Mouse (Mus musculus) left cerebral cortex, postnatal 36 days (tissue): ENCODE results near the gene Lsg1. TPM values are rescaled to one million over a fixed set of nuclear protein-coding genes. Genes with fewer than 3 reads are reported as not detected.

Experiments used
- DNase-seq, 2 experiments: peaks; one replicate each; pipeline ENCODE4 v3.0.0; 2021 to 2022; ENCODE audit warnings: low spot score in 2 of 2, mixed read lengths in 1 of 2
- intact Hi-C: fragments of 180-260 bp; cut with DNase I; formaldehyde crosslinking; loops from one replicate; pipeline ENCODE4 v1.15.1; 2025
- total RNA-seq, 2 experiments: library from RNA; stranded (reverse); gene quantifications; 2 replicates each; pipeline ENCODE4 v1.2.3; 2021

The Lsg1 gene
- total RNA-seq, 2 experiments from 2014 or later: 20.4 to 21.8 TPM

DNA sequence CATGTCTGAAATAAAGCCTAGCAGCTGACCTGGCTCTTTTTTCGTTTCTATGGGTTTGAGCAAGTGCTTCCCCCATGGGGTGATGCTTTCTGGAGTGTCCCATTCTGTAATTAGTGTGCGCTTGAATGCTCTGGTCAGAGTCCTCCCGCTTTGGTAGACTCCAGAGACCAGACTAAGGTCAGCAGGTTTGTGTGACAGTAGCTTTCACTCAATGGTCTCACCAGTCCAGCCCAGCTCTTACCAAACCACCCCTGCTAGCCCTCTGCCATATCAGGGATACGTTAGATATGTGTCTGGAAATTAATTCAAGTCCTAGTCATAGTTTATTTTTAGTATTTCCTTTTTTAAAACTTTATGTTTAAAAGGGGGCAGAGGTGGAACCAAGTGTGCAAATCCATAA, 26.8 kb downstream of the Lsg1 start:
- no peak for DNase-seq
- intact Hi-C loops: no loop called here

DNA sequence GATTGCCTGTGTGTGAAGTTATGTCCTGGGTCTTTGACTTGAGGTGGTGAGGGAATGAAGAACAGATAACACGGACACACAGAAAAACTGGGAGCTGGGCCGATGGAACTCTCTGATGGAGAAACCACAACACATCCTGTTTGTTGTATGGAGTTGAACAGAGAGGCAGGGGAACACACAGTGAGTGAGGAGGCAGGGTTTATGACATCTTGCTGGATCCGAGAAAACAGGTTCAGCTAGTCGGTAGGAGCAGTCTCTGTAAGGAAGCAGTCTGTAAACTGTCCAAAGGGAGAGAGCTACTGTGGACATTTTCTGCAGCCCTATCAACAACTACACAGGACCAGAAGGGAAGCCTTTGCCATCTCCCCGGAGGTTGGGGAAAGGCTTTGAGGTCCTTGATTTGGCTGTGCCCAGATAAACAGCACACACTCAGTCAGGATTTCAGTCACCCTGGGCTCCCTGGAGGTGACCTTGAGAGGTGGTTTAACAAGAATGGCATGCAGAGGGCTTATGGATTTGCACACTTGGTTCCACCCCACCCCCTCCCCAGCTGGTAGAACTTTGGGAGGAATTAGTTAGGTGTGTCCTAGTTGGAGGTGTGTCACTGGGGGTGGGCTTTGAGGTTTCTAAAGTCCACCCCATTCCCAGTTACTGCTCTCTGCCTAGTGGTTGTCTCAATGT, 27.9 kb downstream of the Lsg1 start:
- DNase-seq: no peak
- intact Hi-C loops: no loop called here

DNA sequence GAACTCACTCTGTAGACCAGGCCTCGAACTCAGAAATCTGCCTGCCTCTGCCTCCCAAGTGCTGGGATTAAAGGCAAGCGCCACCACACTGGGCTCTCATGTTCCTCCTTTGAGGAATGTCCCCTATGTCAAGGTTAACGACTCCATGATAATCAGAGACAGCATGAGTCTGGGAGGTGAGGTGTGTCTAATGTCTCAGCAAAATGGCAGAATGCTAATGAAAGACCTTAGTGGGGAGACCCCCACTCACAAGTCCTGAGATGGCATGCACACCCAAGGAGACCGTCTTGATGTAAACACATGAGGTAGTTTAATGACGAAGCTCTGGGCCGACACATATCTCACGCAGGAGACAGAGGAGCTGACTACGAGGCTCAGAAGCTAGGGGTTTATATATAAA, 33.3 kb downstream of the Lsg1 start:
- intact Hi-C loops: no loop called here
- no peak for DNase-seq

DNA sequence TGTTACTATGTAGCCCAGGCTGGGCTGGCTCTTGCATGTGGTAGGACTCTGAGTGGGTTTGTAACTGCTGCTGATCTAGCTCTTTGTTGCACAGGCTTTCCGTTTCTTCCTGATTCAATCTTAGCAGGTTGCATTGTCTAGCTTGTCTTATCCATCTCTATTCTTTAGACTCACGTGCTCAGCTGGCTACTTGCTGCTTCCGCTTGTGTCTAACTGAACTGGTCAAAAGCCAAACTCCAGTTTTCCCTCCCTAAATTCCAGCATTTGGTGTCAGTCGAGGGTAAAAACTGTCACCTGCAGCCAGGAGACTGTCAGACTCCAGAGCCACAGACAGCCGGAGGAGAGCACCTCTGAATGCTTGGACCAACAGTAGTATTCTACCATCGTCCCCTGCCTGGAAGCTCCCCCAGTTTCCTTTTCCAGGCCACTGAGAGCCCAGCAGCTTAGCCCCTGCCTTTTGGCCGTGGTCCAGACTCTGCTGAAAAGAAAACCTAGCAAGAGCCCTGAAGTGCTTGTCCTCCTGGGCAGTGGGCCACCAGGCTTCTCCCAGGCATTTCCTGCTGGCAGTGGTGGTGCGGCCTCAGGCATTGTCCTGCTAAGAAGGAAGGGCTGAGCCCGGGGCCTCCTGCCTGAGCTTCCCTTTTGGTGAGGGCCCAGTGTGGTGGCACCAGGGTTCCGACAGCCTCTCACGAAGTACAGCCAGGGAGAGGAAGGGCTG, 34.6 kb downstream of the Lsg1 start:
- intact Hi-C loops: no loop called here

DNA sequence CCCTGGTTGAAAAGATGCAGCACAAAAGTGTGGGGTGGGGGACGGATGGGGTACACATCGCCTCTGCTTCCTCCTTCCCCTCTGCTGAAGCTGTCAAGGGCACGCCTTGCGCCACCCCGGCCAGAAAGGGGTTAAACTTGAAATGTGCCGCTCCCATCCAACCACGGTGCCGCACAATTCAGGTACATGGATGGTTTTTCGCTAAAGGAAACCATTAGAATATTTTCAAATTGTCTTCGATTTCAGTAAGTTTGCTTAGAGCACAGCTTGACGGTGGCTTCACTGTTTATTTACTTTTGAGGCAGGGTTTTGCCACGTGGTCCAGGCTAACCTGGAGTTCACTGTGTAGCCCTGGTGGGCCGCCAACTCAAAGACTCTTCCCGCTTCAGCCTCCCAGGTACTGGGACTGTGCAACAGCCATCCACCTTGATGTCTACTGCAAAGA, 36.6 kb downstream of the Lsg1 start, which contains the start of gene Tmem44:
Gene Tmem44 (minus strand): TSS at position 95 of the 445 bp plus-strand sequence.
- intact Hi-C loops: no loop called here

More for the DNA sequence above, 34.6 kb downstream of the Lsg1 start:
- DNase-seq: peak; percentile 56 to 60

DNA sequence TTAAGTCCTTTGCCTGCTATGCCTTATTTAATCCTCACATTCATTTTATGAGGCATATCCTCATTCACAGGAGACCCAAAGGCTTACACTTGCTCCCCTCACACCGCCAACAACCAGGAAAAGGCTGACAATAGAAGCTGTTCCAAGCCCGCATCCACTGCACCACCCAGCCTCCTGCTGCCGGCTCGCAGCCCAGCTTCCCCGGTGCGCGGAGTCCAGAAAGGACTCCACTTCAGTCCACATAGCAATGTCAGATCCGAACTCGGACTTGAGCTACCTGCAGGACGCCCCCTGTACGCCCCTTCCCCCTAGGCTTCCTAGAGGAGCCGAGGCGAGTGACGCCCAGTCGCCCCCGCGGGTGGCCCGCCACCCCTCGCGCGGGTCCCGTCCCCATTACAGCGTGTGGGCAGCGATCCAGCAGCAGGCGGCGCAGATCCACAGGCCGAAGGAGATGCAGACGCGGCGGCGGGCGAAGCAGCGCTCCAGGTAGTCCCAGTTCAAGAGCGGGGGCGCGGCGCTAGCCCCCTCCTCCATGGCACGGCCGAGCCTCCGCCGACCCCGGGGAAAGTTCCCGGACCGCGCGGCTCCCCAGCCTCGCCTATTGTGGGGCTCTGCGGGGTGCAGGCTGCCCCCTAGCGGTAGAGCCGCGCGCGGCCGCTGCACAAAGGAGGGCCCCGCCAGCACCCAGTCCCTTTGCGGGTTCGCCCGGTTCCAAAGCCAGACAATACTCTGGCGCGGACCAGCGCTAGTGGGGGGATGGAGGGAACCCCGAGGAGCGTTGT, 37.2 kb downstream of the Lsg1 start:
- DNase-seq: peak; percentile 83 to 87
- intact Hi-C loops: no loop called here

More for the DNA sequence above, 36.6 kb downstream of the Lsg1 start, which contains the start of gene Tmem44:
- no peak for DNase-seq

DNA sequence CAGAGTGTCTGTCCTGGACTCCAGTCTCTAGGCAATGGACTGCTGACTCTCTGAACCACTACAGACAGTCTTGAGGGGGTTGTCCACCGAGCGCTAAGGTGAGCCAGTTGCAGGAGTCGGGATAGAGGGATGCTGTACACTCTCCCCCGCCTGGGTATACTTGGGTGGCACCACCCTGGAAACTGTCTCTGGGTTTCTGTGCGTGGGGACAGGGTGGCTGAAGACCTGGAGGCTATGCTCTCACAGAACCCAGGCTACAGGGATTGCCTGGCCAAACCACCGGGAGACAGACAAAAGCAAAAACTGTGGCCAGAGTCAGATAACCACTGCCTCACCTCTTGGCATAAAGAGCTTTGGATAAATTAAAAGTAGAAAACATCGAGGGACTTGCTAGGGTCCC, 37.9 kb downstream of the Lsg1 start:
- DNase-seq: no peak
- intact Hi-C loops: no loop called here

DNA sequence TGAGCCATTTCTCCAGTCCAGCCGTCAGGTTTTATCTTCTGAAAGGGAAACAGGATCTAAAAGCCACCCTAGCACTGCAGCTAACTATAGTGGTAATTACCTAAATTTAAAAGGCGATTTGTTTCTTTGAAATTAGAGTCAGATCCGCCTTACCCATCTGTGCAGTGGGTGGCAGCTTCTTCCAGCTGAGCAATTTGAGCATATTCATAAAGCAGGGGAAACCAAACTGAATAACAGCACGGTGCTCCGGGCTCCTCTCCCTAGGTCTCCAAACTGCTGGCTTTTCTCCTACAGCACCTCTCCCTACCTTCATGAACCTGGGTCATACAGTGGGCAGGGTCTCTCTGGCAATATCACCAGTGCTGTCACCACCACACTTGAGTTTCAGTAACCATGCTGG, 39.1 kb downstream of the Lsg1 start:
- DNase-seq: peak; percentile 51 to 58

DNA sequence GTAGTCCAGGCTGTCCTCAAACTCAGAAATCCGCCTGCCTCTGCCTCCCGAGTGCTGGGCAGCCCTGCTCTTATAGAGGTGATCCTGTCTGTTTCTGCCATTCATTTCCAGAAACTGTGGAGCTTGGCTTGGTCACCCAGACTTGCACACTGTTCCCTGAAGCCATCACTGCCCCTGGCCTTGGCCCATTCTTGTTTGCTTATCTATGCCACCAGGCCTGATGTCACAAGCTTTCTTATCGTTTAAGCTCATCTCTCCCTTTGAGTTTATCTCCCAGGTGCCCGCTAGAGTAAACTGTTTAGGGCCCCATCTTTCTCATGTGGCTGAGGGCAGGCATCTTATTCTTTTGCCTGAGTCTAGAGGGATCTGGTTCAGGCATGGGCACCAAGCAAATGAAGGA, 42.7 kb downstream of the Lsg1 start:
- intact Hi-C loops: no loop called here
- no peak for DNase-seq

More for the DNA sequence above, 39.1 kb downstream of the Lsg1 start:
- intact Hi-C loops: no loop called here

DNA sequence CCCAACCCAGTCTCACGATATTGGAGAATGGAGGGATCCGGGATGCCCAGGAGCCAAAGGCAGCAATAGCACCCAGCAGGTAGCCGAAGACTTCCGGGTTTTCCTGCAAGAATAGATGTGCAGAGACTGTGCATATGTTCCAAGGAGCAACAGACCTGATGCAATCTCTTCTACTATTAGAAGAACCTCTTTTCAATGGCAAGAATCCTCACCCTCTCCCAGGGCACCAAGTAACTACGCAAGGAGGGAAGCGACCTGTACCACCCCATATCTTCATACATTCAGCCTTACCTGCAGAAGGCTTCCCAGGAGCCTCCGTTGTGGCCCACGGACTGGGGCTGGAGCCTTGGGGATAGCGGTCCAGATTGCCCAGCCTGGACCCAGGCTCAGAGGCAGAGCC, 44.0 kb downstream of the Lsg1 start:
- no peak for DNase-seq
- intact Hi-C loops: no loop called here

DNA sequence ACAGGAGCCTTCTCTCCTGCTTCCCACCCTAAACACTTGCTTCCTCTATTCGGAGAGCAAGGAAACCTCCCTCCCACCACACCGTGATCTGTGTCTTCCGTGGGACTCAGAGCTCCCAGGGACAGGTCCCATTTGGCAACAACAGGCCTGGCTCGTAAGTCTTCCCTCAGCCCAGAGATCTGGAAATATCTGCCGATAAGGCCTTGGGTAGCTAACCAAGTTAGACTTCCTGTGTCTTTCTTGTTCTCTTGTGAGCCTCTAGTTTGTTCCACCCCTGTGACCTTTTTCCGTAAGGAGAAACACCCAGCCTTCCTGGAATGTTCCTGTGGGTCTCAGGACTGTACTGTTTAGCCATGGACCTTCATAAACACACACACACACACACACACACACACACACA, 44.6 kb downstream of the Lsg1 start:
- no peak for DNase-seq
- intact Hi-C loops: no loop called here

DNA sequence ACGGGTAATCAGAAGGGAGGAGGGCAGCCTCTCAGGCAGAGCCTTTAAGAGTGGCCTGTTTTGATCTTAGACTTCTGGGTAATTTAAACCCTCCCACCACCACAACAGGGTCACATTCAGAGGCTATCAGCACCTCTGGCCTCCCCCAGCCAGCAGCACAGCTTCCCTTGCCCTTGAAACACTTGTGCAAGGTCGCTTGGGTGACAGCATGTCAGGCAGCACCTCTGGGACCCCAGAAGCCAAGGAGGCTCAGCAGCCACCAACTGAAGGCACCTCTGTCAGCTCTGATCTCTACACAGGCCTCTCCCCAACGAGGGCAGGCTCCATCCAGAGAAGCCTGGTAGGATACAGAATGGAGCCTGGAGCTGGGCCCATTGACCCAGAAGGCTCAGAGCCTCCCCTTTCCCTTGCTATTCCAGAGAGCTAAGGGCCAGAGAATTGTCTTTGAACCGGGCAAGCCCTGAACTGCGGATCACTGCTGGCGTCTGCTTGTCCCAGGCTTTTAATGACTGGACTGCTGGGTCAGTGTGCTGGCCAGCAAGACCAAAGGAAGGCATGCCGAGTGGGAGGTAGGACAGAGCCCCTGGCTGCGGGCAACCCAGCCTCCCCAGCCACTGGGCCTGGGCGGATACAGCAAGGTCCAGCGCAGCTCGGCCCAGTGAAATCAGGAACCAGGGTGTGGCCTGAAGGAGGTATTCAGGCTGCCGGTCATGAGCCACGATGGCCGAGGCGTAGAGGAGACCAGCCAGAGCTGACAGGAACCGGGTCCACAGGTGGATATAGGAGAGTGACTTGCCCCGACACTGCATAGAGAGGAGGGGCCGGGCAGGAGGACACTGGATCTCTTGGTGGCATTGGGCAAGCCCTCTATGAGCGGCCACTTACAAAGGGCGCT, 47.0 kb downstream of the Lsg1 start:
- no peak for DNase-seq
- intact Hi-C loops: no loop called here

DNA sequence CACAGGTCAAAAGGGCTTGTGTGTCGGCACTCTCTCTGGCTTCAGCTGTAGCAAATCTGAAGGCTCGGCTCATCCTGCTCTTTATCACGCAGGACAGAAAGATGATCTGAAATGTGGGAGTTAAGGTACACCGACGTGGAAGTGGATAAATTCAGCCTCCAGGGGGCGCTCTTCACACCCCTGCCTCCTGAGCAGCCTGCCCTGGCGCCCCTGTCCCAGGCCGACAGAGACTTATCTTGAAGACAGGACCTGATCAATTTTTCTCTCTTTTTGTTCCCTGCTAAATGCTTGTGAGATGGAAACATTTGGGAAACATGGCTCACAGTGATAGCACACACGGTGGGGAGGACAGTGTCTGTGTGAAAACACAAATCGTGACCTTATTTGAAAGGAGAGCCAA, 48.0 kb downstream of the Lsg1 start:
- no peak for DNase-seq
- intact Hi-C loops: no loop called here

DNA sequence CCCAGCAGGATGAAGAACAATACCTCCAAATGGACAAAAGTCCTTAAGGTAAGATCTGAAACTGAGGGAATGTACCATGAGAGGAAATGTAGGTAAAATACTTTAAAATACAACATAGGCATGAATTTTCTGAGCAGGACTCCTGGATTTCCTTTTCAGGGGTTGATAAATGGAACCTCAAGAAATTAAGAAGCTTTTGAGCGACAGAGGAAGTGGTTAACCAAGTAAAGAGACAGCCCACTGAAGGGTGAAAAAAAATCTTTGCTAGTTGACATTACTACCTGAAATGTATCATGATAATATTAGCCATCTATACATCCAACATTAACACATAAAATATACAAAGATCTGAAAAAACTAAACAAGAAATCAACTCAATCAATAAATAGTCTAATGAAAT, 52.3 kb downstream of the Lsg1 start:
- DNase-seq: no peak
- intact Hi-C loops: no loop called here

DNA sequence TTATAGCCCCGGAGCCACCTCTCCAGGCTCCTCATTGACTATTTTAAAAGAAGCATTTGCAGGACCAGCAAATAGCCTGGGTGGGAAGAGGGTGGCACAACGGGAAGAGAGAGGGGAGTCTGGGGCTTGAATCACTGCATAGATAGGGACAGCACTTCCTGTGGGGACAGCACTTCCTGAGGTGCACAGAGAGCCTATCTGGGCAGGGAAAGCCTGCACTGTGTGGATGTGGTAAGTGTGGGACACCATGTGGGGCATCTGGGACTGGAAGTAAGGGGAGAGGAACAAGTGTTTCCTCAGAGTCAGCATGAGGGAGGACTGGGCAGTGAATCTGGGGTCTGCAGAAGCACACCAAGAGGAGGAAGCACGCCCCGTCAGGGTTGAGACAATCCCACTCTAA, 53.8 kb downstream of the Lsg1 start:
- intact Hi-C loops: no loop called here

DNA sequence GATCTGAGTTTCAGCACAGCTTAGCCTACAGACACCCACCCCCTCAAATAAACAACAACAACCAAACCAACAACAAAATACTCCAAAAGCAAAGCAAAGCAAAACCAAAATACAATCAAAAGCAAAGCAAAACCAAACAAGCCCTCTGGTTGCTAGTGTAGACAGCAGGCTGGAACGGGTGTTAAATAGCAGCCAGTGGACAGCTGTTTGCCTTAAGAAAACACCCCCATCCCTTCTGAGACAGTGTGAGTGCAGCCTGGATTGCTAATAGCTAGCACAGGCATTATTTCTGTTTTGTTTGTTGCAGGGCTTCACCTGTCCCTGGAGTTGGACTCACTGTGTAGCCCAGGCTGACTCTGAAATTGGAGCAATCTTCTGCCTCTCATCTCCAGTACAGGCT, 54.5 kb downstream of the Lsg1 start:
- DNase-seq: no peak
- intact Hi-C loops: no loop called here

More for the DNA sequence above, 53.8 kb downstream of the Lsg1 start:
- DNase-seq: no peak

DNA sequence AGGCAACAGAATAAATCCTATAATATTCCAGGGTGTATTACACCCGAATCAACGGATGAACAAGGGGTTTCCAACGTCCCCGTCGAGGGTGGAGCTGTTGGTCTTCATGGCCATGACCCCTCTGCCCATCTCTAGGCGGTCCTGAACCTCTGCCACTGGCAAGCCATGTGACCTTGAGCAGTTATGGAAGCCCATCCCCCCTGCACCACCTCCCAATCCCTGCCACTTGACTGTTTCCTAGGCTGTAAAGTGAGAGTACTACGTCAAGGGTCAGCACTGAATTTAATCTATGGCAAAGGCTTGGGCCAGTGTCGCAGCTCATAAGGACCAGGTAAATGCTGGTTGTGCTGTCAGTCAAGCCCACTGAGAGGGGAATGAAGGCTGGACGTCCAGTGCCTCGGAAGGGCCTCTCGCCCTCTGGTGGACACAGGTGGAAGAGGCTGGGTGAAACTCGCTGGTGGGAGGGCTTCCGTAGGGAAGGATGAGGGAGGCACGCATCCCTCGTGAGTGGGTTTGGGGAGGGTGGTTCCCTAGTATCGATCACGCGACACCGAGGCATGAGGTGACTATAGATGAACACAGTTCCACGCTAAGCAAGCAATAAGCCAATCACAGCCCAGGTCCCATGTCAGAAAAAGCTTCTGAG, 55.5 kb downstream of the Lsg1 start:
- intact Hi-C loops: no loop called here
- DNase-seq: no peak

DNA sequence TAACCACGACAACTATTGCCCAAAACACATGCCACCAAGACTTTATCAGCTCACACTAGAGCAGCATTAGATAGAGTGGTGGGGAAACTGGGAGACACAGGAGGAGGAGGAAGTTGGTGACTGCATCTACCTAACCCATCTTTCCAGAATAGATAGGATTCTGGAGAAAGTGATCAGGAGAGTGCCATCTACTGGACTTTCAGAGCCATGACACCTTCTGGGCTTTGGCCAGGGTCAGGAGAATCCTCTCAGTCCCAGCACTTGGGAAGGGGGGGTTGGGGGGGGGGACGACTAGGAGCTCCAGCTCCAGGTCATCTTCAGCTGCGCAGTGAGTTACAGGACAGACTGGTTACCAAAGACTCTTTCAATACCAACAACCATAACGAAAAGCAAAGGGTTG, 56.6 kb downstream of the Lsg1 start:
- intact Hi-C loops: no loop called here
- no peak for DNase-seq

DNA sequence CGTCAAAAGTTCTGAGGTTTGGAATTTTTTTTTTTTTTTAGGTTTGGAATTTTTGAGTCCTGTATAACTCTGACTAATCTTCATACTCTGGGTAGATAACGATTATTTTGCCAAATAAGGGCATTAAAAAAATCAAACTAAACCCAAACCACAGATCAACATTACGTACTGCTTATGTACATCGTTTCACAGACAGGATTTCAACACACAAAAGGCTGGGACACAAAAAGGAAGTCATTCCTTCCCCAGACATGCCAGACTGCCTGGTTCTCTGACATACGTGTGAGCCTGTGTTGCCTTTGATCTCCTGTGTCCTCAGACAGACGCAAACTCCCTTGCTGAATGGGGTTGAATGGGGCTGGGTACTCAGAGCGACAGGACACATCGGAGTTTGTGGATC, 59.0 kb downstream of the Lsg1 start:
- no peak for DNase-seq
- intact Hi-C loops: no loop called here
